Comparison of ENCODE assay signal across 9 mouse cellular contexts in genomic region chrX:159751834-159752233, GRCm38 (mm10).
DNase-seq lines count a peak whose midpoint lies in the region; ATAC-seq and TF ChIP-seq lines count a peak whose summit lies in the region.
"Had no signal": no experiment of that assay in that cellular context is flagged by ENCODE, and none has a peak within 500 bp of the region (broad histone marks: within the 10 kb centered on the region; RNA-seq: fewer than 3 reads in every experiment).

No protein-coding gene starts in this region.

- H3K36me3 ChIP-seq in ES-E14 (ENCODE audit: control insufficient read depth, insufficient read depth, low read length, poor library complexity, severe bottlenecking), result no peaks in the 10 kb centered on the region
- no peaks in the 10 kb centered on the region for H3K36me3 ChIP-seq in intestine, embryonic 15.5 days
- H3K36me3 ChIP-seq: lung, embryonic 15.5 days; stomach, embryonic 15.5 days had no signal

- no peaks in the 10 kb centered on the region for H3K27me3 ChIP-seq in intestine, embryonic 15.5 days (replicated peaks)
- H3K27me3 ChIP-seq: lung, embryonic 15.5 days; stomach, embryonic 15.5 days had no signal

- H3K4me1 ChIP-seq in ES-E14 (ENCODE audit: control insufficient read depth in 2 of 2, insufficient read depth in 2 of 2, low read length in 2 of 2, poor library complexity in 1 of 2), result no peaks in the 10 kb centered on the region
- no peaks in the 10 kb centered on the region for H3K4me1 ChIP-seq in intestine, embryonic 15.5 days (replicated peaks)
- H3K4me1 ChIP-seq: lung, embryonic 15.5 days; stomach, embryonic 15.5 days had no signal

- no peak overlapping the region for H3K4me3 ChIP-seq in ES-E14 (ENCODE audit: insufficient read depth in 1 of 2, low read depth in 1 of 2, low read length in 2 of 2, poor library complexity in 1 of 2, severe bottlenecking in 1 of 2)
- no peak overlapping the region for H3K4me3 ChIP-seq in intestine, embryonic 15.5 days (replicated peaks)
- H3K4me3 ChIP-seq: lung, embryonic 15.5 days; stomach, embryonic 15.5 days had no signal

- intact Hi-C loops in left cerebral cortex, postnatal 36 days (cut with DNase I), result loop anchor here (5.0 to 10.0 kb wide), 2 partner anchors 125 to 163 kb away; partner anchors contain the start of gene Sh3kbp1

- 60% methylated on average over 1 of the region's 1 CpGs for WGBS in intestine, embryonic 15.5 days

- no peak overlapping the region for H3K9ac ChIP-seq in ES-E14 (ENCODE audit: insufficient read depth, low read depth, low read length, poor library complexity, severe bottlenecking)
- H3K9ac ChIP-seq in intestine, embryonic 15.5 days, result no peak overlapping the region
- H3K9ac ChIP-seq: lung, embryonic 15.5 days; stomach, embryonic 15.5 days had no signal

- no peaks in the 10 kb centered on the region for H3K9me3 ChIP-seq in ES-E14 (ENCODE audit: control insufficient read depth, insufficient read depth, low read depth, low read length)
- H3K9me3 ChIP-seq in intestine, embryonic 15.5 days, result no peaks in the 10 kb centered on the region
- H3K9me3 ChIP-seq: lung, embryonic 15.5 days; stomach, embryonic 15.5 days had no signal

- no peak overlapping the region for H3K27ac ChIP-seq in ES-E14 (ENCODE audit: insufficient read depth, low read depth, low read length, poor library complexity, severe bottlenecking)
- H3K27ac ChIP-seq in intestine, embryonic 15.5 days, result no peak overlapping the region
- H3K27ac ChIP-seq: lung, embryonic 15.5 days; stomach, embryonic 15.5 days had no signal

- no peak overlapping the region for H3K4me2 ChIP-seq in intestine, embryonic 15.5 days (replicated peaks)
- H3K4me2 ChIP-seq: lung, embryonic 15.5 days; stomach, embryonic 15.5 days had no signal

- in situ Hi-C loops in ES-E14 (cut with MboI; ENCODE audit: low sequenced_read_pairs in 2 of 2, unreplicated experiment in 2 of 2), result no loop called here

- 0 out of 2 replicates have a peak, but pooled peaks have one; percentile 17 for ATAC-seq in intestine, embryonic 15.5 days

- peak; percentile 8 for DNase-seq in left cerebral cortex, adult 11 months (ENCODE audit: low spot score)
- no peak for DNase-seq in left cerebral cortex, postnatal 36 days (ENCODE audit: low spot score in 2 of 2)
- peak; percentile 2 for DNase-seq in ES-E14 (ENCODE audit: low read depth, low spot score)
- DNase-seq in adrenal gland, postnatal 25 days, result peak; percentile 17
- peak; percentile 37 for DNase-seq in lung, postnatal 25 days (ENCODE audit: low spot score)
- DNase-seq in spleen, adult 12 weeks (ENCODE audit: low spot score), result no peak

TF ChIP-seq in ES-E14, 5 proteins besides CTCF, POLR2A, EP300 and RAD21:
- TF ChIP-seq CHD2 (IDR thresholded peaks at IDR 0.05; ENCODE audit: low read depth, low read length) (no peak), MAFK (IDR thresholded peaks at IDR 0.05; ENCODE audit: insufficient read depth, low read depth, low read length) (no peak), ZC3H11A (IDR thresholded peaks at IDR 0.05; ENCODE audit: borderline replicate concordance, low read depth, low read length) (no peak), ZNF384 (IDR thresholded peaks at IDR 0.05; ENCODE audit: low read depth, low read length) (no peak), HCFC1 (IDR thresholded peaks at IDR 0.05; ENCODE audit: borderline replicate concordance, insufficient read depth, low read length) (no peak)

Comparison
In these comparisons a context has a peak if more than half of its experiments do, and no peak if none do; other contexts are left out.
1. DNase-seq: peak in left cerebral cortex, adult 11 months (single experiment), ES-E14 (single experiment), adrenal gland, postnatal 25 days (single experiment) and lung, postnatal 25 days (single experiment); none in left cerebral cortex, postnatal 36 days (0 of 2) and spleen, adult 12 weeks (single experiment).